ENCODE assay signal across 9 mouse cellular contexts in genomic region chr10:91033942-91034341, GRCm38 (mm10). TPM values are rescaled to one million over a fixed set of nuclear protein-coding genes. Genes with fewer than 3 reads are reported as not detected.
DNase-seq lines count a peak whose midpoint lies in the region; ATAC-seq and TF ChIP-seq lines count a peak whose summit lies in the region.
"Had no signal": no experiment of that assay in that cellular context is flagged by ENCODE, and none has a peak within 500 bp of the region (broad histone marks: within the 10 kb centered on the region; RNA-seq: fewer than 3 reads in every experiment).

No protein-coding gene starts in this region.

- peak; percentile 55; the same call in 1 of the 2 replicates for ATAC-seq in G1E (ENCODE audit: extremely low read depth, insufficient number of reproducible peaks, low FRiP score, poor library complexity, severe bottlenecking)
- peak; percentile 67 for ATAC-seq in erythroid progenitor cell, adult 5-6 weeks (replicated peaks; ENCODE audit: low FRiP score, poor library complexity, severe bottlenecking)

- no peaks in the 10 kb centered on the region for H3K4me1 ChIP-seq in G1E (ENCODE audit: insufficient read depth, low read depth, low read length)
- H3K4me1 ChIP-seq in hindbrain, embryonic 10.5 days (replicated peaks): no peaks in the 10 kb centered on the region
- H3K4me1 ChIP-seq: liver, embryonic 15.5 days had no signal

- TF ChIP-seq CTCF in G1E (IDR thresholded peaks at IDR 0.05; ENCODE audit: low read depth, low read length): peak; percentile 85

- no peaks in the 10 kb centered on the region for H3K27me3 ChIP-seq in G1E (ENCODE audit: insufficient read depth, low read length)
- H3K27me3 ChIP-seq in hindbrain, embryonic 10.5 days (ENCODE audit: insufficient read depth, poor library complexity, severe bottlenecking): no peaks in the 10 kb centered on the region
- H3K27me3 ChIP-seq: liver, embryonic 15.5 days had no signal

- 24% methylated on average over 8 of the region's 8 CpGs for WGBS in hindbrain, embryonic 10.5 days

- H3K27ac ChIP-seq in hindbrain, embryonic 10.5 days: no peak overlapping the region
- H3K27ac ChIP-seq: liver, embryonic 15.5 days had no signal

- peak; percentile 18 for DNase-seq in G1E (ENCODE audit: low spot score)
- peak; percentile 47 for DNase-seq in brain, embryonic 18.5 days (ENCODE audit: low read depth, low spot score)
- DNase-seq in hindbrain, embryonic 10.5 days (ENCODE audit: low spot score): peak; percentile 65
- peak; percentile 53 for DNase-seq in layer of hippocampus, adult 9-11 months
- DNase-seq in lung, postnatal 36 days: peak; percentile 64
- DNase-seq in right cerebral cortex, adult 2 months (ENCODE audit: low spot score in 2 of 2): peak; percentile 81
- DNase-seq in urinary bladder, postnatal 14 days (ENCODE audit: low spot score): peak; percentile 54

- H3K36me3 ChIP-seq in G1E (replicated peaks): peaks cover 76% of the 10 kb centered on the region
- peaks cover 48% of the 10 kb centered on the region for H3K36me3 ChIP-seq in hindbrain, embryonic 10.5 days

- no peak overlapping the region for H3K4me3 ChIP-seq in G1E (ENCODE audit: low read depth, low read length)
- no peak overlapping the region for H3K4me3 ChIP-seq in hindbrain, embryonic 10.5 days
- H3K4me3 ChIP-seq: liver, embryonic 15.5 days had no signal

- H3K9me3 ChIP-seq in G1E (replicated peaks): no peaks in the 10 kb centered on the region
- H3K9me3 ChIP-seq in hindbrain, embryonic 10.5 days: no peaks in the 10 kb centered on the region
- H3K9me3 ChIP-seq: liver, embryonic 15.5 days had no signal

RNA-seq across cellular contexts. Expression of gene Apaf1, which starts 48.6 kb away (rescaled TPM):
- 39.3 and 42.7 TPM in 2 replicates for total RNA-seq in G1E (2014; fragmentation: Nextera tagmentation)
- total RNA-seq in G1E (2017): 40.6 and 42.8 TPM in 2 replicates
- 17.4 and 19.0 TPM in 2 replicates for polyA plus RNA-seq in G1E (2012)
- total RNA-seq in erythroid progenitor cell, adult 5-6 weeks (2015; ENCODE audit: low replicate concordance): 27.7 and 47.6 TPM in 2 replicates
- 34.4 and 36.8 TPM in 2 replicates for total RNA-seq in erythroid progenitor cell, adult 5-6 weeks (2017; ENCODE audit: low replicate concordance)
- polyA plus RNA-seq in hindbrain, embryonic 10.5 days (2016; fragmentation: Nextera tagmentation; extraction: Ambion mirVana): 21.4 and 23.0 TPM in 2 replicates

RNA-seq across cellular contexts. Expression of gene Ikbip, which starts 48.8 kb away (rescaled TPM):
- total RNA-seq in G1E (2014; fragmentation: Nextera tagmentation) (6.4 and 8.6 TPM in 2 replicates), G1E (2017) (8.7 and 10.4 TPM in 2 replicates)
- polyA plus RNA-seq in G1E (2012): 1.4 TPM in 2 replicates
- 3.4 and 6.1 TPM in 2 replicates for total RNA-seq in erythroid progenitor cell, adult 5-6 weeks (2015; ENCODE audit: low replicate concordance)
- total RNA-seq in erythroid progenitor cell, adult 5-6 weeks (2017; ENCODE audit: low replicate concordance): 3.0 and 3.3 TPM in 2 replicates
- 19.5 and 20.5 TPM in 2 replicates for polyA plus RNA-seq in hindbrain, embryonic 10.5 days (2016; fragmentation: Nextera tagmentation; extraction: Ambion mirVana)

Comparison
In these comparisons a context has a peak if more than half of its experiments do, and no peak if none do; other contexts are left out.
1. DNase-seq: peak in every context shown above with its lines; median percentile 81 in right cerebral cortex, adult 2 months; 65 in hindbrain, embryonic 10.5 days; 64 in lung, postnatal 36 days; 54 in urinary bladder, postnatal 14 days; 53 in layer of hippocampus, adult 9-11 months; 47 in brain, embryonic 18.5 days; 18 in G1E.